Mouse (Mus musculus) MEL (cell line): ENCODE data around the gene Bri3bp. TPM values are rescaled to one million over a fixed set of nuclear protein-coding genes. Genes with fewer than 3 reads are reported as not detected.
"Not testable (repeated sequence)": the region's sequence is repeated elsewhere in the genome, so short reads cannot be mapped to it uniquely, and the experiment has no call there.

Experiments used
- DNase-seq: peaks from one replicate; pipeline ENCODE4 v3.0.0; 2011; ENCODE audit warnings: low read depth, low spot score
- H3K27ac ChIP-seq: 2 replicates; pipeline ENCODE4 v1.5.1; 2012; ENCODE audit warnings: low read depth, mild to moderate bottlenecking, control low read depth, low read length, moderate library complexity; ENCODE audit not compliant: control insufficient read depth
- H3K27me3 ChIP-seq, 2 experiments: fragments of 150-350 bp in 1 of 2; sonication (generic) in 1 of 2; 2 replicates each; pipeline ENCODE4 v1.6.1; 2012; ENCODE audit warnings: low read length in 2 of 2, mild to moderate bottlenecking in 2 of 2, improper control_type of control experiment in 1 of 2, moderate library complexity in 1 of 2; ENCODE audit not compliant: insufficient read depth in 2 of 2, control insufficient read depth in 1 of 2
- H3K36me3 ChIP-seq, 2 experiments: 2 replicates each; pipeline ENCODE4 v1.6.1; 2012 to 2014; ENCODE audit warnings: low read length in 2 of 2, improper control_type of control experiment in 1 of 2, inconsistent platforms in 1 of 2, mild to moderate bottlenecking in 1 of 2; ENCODE audit not compliant: insufficient read depth in 2 of 2, control insufficient read depth in 1 of 2
- H3K4me1 ChIP-seq, 2 experiments: fragments of 150-350 bp in 1 of 2; sonication (generic) in 1 of 2; 2 replicates each; pipeline ENCODE4 v1.6.1; 2012; ENCODE audit warnings: low read length in 2 of 2, improper control_type of control experiment in 1 of 2, mild to moderate bottlenecking in 1 of 2; ENCODE audit not compliant: insufficient read depth in 2 of 2, control insufficient read depth in 1 of 2
- H3K4me3 ChIP-seq, 2 experiments: fragments of 150-350 bp in 1 of 2; sonication (generic) in 1 of 2; 2 replicates each; pipeline ENCODE4 v1.5.1; 2012; ENCODE audit warnings: low read depth in 2 of 2, low read length in 2 of 2, mild to moderate bottlenecking in 2 of 2, moderate library complexity in 2 of 2, control low read depth in 1 of 2, improper control_type of control experiment in 1 of 2; ENCODE audit not compliant: control insufficient read depth in 1 of 2, insufficient read depth in 1 of 2
- H3K79me2 ChIP-seq: 2 replicates; pipeline ENCODE4 v1.6.1; 2012; ENCODE audit warnings: mild to moderate bottlenecking, low read length, moderate library complexity; ENCODE audit not compliant: control insufficient read depth, poor library complexity, insufficient read depth
- H3K9ac ChIP-seq: 2 replicates; pipeline ENCODE4 v1.6.1; 2012; ENCODE audit warnings: low read depth, mild to moderate bottlenecking, control low read depth, low read length, moderate library complexity; ENCODE audit not compliant: control insufficient read depth, poor library complexity, severe bottlenecking
- H3K9me3 ChIP-seq: fragments of 150-350 bp; sonication (generic); replicated peaks from 2 replicates; pipeline ENCODE4 v1.6.1; 2012; ENCODE audit warnings: mild to moderate bottlenecking, low read length, improper control_type of control experiment, moderate library complexity; ENCODE audit not compliant: insufficient read depth
- E2F4 ChIP-seq: IDR thresholded peaks from 2 replicates; pipeline ENCODE4 v1.6.1; 2011; ENCODE audit warnings: low read depth, low read length, improper control_type of control experiment, borderline replicate concordance
- EP300 ChIP-seq, 2 experiments: IDR thresholded peaks; 2 replicates each; pipeline ENCODE4 v1.6.1; 2011; ENCODE audit warnings: improper control_type of control experiment in 2 of 2, low read length in 2 of 2, low read depth in 1 of 2, mild to moderate bottlenecking in 1 of 2
- ETS1 ChIP-seq: IDR thresholded peaks from 2 replicates; pipeline ENCODE4 v1.6.1; 2012; ENCODE audit warnings: low read depth, mild to moderate bottlenecking, inconsistent platforms, low read length, improper control_type of control experiment, moderate library complexity
- GABPA ChIP-seq: IDR thresholded peaks from 2 replicates; pipeline ENCODE4 v1.6.1; 2012; ENCODE audit warnings: low read depth, mild to moderate bottlenecking, inconsistent platforms, low read length, improper control_type of control experiment, moderate library complexity
- HCFC1 ChIP-seq: IDR thresholded peaks from 2 replicates; pipeline ENCODE4 v1.6.1; 2012; ENCODE audit warnings: low read depth, mild to moderate bottlenecking, inconsistent platforms, low read length, improper control_type of control experiment, moderate library complexity
- JUND ChIP-seq: IDR thresholded peaks from 2 replicates; pipeline ENCODE4 v1.6.1; 2011; ENCODE audit warnings: low read depth, mild to moderate bottlenecking, improper control_type of control experiment, low read length
- KAT2A ChIP-seq: conservative IDR thresholded peaks from 2 replicates; pipeline ENCODE4 v1.6.1; 2012; ENCODE audit warnings: low read depth, low read length, improper control_type of control experiment, inconsistent platforms
- MAX ChIP-seq: IDR thresholded peaks from 2 replicates; pipeline ENCODE4 v1.6.1; 2011; ENCODE audit warnings: low read length, improper control_type of control experiment
- MXI1 ChIP-seq: IDR thresholded peaks from 2 replicates; pipeline ENCODE4 v1.6.1; 2011; ENCODE audit warnings: mild to moderate bottlenecking, low read depth, low read length, improper control_type of control experiment
- MYB ChIP-seq: IDR thresholded peaks from 2 replicates; pipeline ENCODE4 v1.6.1; 2011; ENCODE audit warnings: mild to moderate bottlenecking, low read depth, low read length, improper control_type of control experiment
- MYC ChIP-seq: IDR thresholded peaks from 2 replicates; pipeline ENCODE4 v1.6.1; 2011; ENCODE audit warnings: low read depth, mild to moderate bottlenecking, low read length, improper control_type of control experiment, moderate library complexity
- NELFE ChIP-seq: IDR thresholded peaks from 2 replicates; pipeline ENCODE4 v1.6.1; 2011; ENCODE audit warnings: low read depth, low read length, improper control_type of control experiment
- NRF1 ChIP-seq: IDR thresholded peaks from 2 replicates; pipeline ENCODE4 v1.6.1; 2014; ENCODE audit warnings: low read depth, mild to moderate bottlenecking, inconsistent platforms, low read length, improper control_type of control experiment, moderate library complexity; ENCODE audit not compliant: poor library complexity, insufficient read depth, severe bottlenecking
- POLR2A ChIP-seq, 2 experiments: IDR thresholded peaks; 2 replicates each; pipeline ENCODE4 v1.6.1; 2011 to 2012; ENCODE audit warnings: low read length in 2 of 2, mild to moderate bottlenecking in 2 of 2, control low read depth in 1 of 2, improper control_type of control experiment in 1 of 2, low read depth in 1 of 2, moderate library complexity in 1 of 2; ENCODE audit not compliant: control insufficient read depth in 1 of 2, insufficient read depth in 1 of 2, poor library complexity in 1 of 2
- POLR2AphosphoS2 ChIP-seq: IDR thresholded peaks from 2 replicates; pipeline ENCODE4 v1.6.1; 2011; ENCODE audit warnings: low read length, improper control_type of control experiment
- POLR2AphosphoS5 ChIP-seq: IDR thresholded peaks from 2 replicates; pipeline ENCODE4 v1.6.1; 2012; ENCODE audit warnings: low read depth, borderline replicate concordance, mild to moderate bottlenecking, inconsistent platforms, low read length, moderate library complexity, mixed read lengths
- SMC3 ChIP-seq: IDR thresholded peaks from 2 replicates; pipeline ENCODE4 v1.6.1; 2011; ENCODE audit warnings: low read depth, low read length, improper control_type of control experiment
- TBP ChIP-seq: IDR thresholded peaks from 2 replicates; pipeline ENCODE4 v1.8.0; 2011; ENCODE audit warnings: low read depth, low read length, improper control_type of control experiment
- TCF12 ChIP-seq: IDR thresholded peaks from 2 replicates; pipeline ENCODE4 v1.6.1; 2014; ENCODE audit warnings: low read depth, mild to moderate bottlenecking, inconsistent platforms, low read length, improper control_type of control experiment, moderate library complexity
- UBTF ChIP-seq: IDR thresholded peaks from 2 replicates; pipeline ENCODE4 v1.6.1; 2012; ENCODE audit warnings: low read depth, mild to moderate bottlenecking, inconsistent platforms, low read length, improper control_type of control experiment, moderate library complexity, borderline replicate concordance; ENCODE audit not compliant: insufficient read depth
- ZC3H11A ChIP-seq: IDR thresholded peaks from 2 replicates; pipeline ENCODE4 v1.6.1; 2012; ENCODE audit warnings: low read depth, mild to moderate bottlenecking, inconsistent platforms, low read length, improper control_type of control experiment
- ZKSCAN1 ChIP-seq: IDR thresholded peaks from 2 replicates; pipeline ENCODE4 v1.6.1; 2012; ENCODE audit warnings: low read depth, mild to moderate bottlenecking, inconsistent platforms, low read length, improper control_type of control experiment, moderate library complexity
- ZMIZ1 ChIP-seq: IDR thresholded peaks from 2 replicates; pipeline ENCODE4 v1.6.1; 2012; ENCODE audit warnings: low read depth, mild to moderate bottlenecking, inconsistent platforms, low read length, improper control_type of control experiment, moderate library complexity
- ZNF384 ChIP-seq: IDR thresholded peaks from 2 replicates; pipeline ENCODE4 v1.6.1; 2012; ENCODE audit warnings: low read depth, mild to moderate bottlenecking, inconsistent platforms, low read length, improper control_type of control experiment
- polyA plus RNA-seq, 2 experiments: library from polyadenylated mRNA; stranded (reverse) in 1 of 2; unstranded in 1 of 2; fragments of >175 nt in 1 of 2; fragments of >200 nt in 1 of 2; gene quantifications; 2 replicates each; pipeline versions ENCODE4 v1.2.1 to v1.2.4; 2012; ENCODE audit warnings: low replicate concordance in 2 of 2, low read depth in 1 of 2; ENCODE audit not compliant: insufficient read length in 2 of 2, insufficient read depth in 1 of 2, missing spikeins in 1 of 2
- total RNA-seq: library from RNA; depleted of rRNA; stranded (reverse); fragments of 300-350 nt; gene quantifications from 2 replicates; pipeline ENCODE4 v1.2.3, GENCODE M21; 2012

The Bri3bp gene
- total and polyA plus RNA-seq, 3 experiments, result 73.7 to 264 (median 87.6) TPM

DNA sequence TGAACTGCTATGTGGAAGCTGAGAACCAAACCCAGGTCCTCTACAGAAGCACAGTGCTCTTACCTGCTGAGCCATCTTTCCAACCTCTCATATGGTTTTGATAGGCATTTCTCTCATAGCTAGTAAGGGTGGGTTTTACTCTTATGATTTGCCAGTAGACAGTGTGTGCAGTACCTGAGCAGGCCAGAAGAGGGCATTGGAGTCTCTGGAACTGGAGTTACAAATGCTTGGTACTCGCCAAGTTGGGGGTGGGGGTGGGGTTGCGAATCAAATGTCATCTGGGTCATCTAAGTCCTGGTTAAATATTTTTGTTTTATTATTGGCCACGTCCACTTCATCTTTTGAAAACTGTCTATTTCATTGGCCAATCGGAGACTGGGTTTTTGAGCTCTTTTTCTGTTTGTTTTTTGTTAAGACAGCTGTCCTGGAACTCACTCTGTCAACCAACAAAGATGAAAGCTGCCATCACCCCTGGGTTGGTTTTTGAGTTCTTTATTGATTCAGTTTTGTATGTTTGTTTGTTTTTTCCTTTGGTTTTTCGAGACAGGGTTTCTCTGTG, 29.3 kb upstream of the Bri3bp start (continued):
- TF ChIP-seq ZKSCAN1 (no peak), NELFE (no peak), ZNF384 (peak; percentile 40; the same call in 1 of the 2 replicates), TCF12 (no peak), TBP (peak; percentile 37; the same call in 1 of the 2 replicates), EP300 (IDR thresholded peaks at IDR 0.05; ENCODE audit: low read depth in 1 of 2, low read length in 2 of 2) (0 out of 4 replicates have a peak, but pooled peaks of 1 of the 2 experiments have one; percentile 9), MAX (no peak), HCFC1 (no peak), ETS1 (no peak), JUND (no peak), NRF1 (no peak)

DNA sequence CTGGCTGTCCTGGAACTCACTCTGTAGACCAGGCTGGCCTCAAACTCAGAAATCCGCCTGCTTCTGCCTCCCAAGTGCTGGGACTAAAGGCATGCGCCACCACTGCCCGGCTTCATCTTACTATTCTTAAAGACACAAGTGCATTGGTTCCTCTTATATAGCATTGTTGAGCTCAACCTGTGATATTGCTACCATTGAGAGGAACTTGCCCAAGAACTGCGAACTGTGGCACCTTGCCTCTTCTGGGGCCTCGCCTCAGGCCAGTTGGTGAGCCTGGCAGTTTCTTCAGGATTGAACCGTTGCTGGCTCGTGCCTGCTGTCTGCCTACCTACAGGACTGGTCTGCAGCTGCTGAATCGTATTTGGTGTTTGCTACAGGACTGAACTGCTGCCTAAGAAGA, 28.8 kb upstream of the Bri3bp start:
- not testable (repeated sequence) for H3K27ac ChIP-seq, H3K79me2 ChIP-seq, H3K4me3 ChIP-seq, H3K27me3 ChIP-seq, H3K4me1 ChIP-seq, H3K36me3 ChIP-seq, H3K9ac ChIP-seq, H3K9me3 ChIP-seq
- peak; percentile 55 for DNase-seq

DNA sequence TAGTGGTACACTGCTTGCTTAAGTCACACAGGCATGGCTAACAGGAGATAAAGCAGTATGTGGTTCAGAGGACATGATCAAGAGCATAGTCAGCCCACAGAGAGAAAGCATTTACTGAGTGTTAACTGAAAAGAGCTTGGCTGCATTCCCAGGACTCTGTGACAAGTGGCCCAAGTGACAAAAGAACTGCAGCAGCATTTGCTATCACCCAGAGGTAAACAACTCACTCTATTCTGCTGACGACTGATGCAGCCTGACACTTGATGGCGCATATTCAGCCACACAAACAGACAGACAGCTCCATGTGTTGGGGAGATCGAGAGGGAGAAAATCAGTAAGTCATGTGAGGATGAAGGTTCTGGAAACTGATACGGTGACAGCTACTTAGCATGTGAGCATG, 27.6 kb upstream of the Bri3bp start:
- no peak overlapping the region for H3K4me3 ChIP-seq
- TF ChIP-seq ZC3H11A, result no peak
- TF ChIP-seq MYB, result no peak
- no peak for TF ChIP-seq POLR2AphosphoS2
- no peak for TF ChIP-seq POLR2AphosphoS5
- TF ChIP-seq MXI1, result no peak
- no peak for TF ChIP-seq ZMIZ1
- no peak for TF ChIP-seq POLR2A (IDR thresholded peaks at IDR 0.05; ENCODE audit: control insufficient read depth in 1 of 2, insufficient read depth in 1 of 2, low read depth in 1 of 2, low read length in 2 of 2, poor library complexity in 1 of 2)
- TF ChIP-seq GABPA, result no peak
- no peak for TF ChIP-seq MYC
- no peak for TF ChIP-seq E2F4
- TF ChIP-seq HCFC1, result no peak
- no peak for TF ChIP-seq TBP
- no peak for TF ChIP-seq KAT2A
- no peak for TF ChIP-seq ETS1
- TF ChIP-seq UBTF, result no peak
- no peak for TF ChIP-seq SMC3
- TF ChIP-seq, all 39 proteins: peak for 0
- no peak overlapping the region for H3K9ac ChIP-seq
- H3K36me3 ChIP-seq, result peaks cover 0 to 5% of the 10 kb centered on the region in 2 experiments; a peak in 2 of 4 replicates
- peaks cover 0 to 4% of the 10 kb centered on the region in 2 experiments; a peak in 1 of 4 replicates for H3K4me1 ChIP-seq
- H3K27ac ChIP-seq, result no peak overlapping the region
- H3K27me3 ChIP-seq, result no peaks in the 10 kb centered on the region
- no peak for DNase-seq
- no peaks in the 10 kb centered on the region; the same call in 1 of the 2 replicates for H3K79me2 ChIP-seq
- no peaks in the 10 kb centered on the region for H3K9me3 ChIP-seq
